Mouse (Mus musculus) left cerebral cortex, postnatal 4 days (tissue): Measurements from ENCODE around the gene Ezh1. TPM values are rescaled to one million over a fixed set of nuclear protein-coding genes. Genes with fewer than 3 reads are reported as not detected.

Source experiments
- DNase-seq: peaks from one replicate; pipeline ENCODE4 v3.0.0-alpha.2; 2022
- intact Hi-C: fragments of 180-260 bp; cut with DNase I; formaldehyde crosslinking; loops from one replicate; pipeline ENCODE4 v1.15.1; 2025
- total RNA-seq, 2 experiments: library from RNA; stranded (reverse); gene quantifications; 2 replicates each; pipeline ENCODE4 v1.2.3; 2021

The Ezh1 gene
- total RNA-seq, 2 experiments from 2014 or later: 34.3 to 36.6 TPM

DNA sequence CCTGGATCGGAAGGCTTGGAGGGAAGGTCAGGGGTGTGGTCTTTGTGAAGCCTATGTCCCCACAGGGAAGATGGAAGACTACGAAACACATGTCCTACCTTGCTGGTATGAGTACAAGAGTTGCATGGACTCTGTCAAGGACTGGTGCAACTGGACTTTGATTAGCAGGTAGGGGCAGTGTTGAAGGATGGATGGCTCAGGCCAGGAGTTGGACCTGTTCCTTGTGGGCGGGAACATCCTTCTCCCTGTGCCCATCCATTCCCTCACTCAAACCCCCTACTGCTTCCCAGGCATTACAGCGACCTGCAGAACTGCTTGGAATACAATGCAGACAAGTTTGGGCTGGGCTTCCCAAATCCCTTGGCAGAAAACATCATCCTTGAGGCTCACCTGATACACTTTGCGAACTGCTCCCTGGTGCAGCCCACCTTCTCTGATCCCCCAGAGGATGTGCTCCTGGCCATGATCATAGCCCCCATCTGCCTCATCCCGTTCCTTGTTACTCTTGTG, 21.3 kb upstream of the Ezh1 start:
- DNase-seq: no peak
- intact Hi-C loops: loop anchor here (5.0 kb wide), 1 partner anchor 35 kb away; no protein-coding TSS in a partner anchor

DNA sequence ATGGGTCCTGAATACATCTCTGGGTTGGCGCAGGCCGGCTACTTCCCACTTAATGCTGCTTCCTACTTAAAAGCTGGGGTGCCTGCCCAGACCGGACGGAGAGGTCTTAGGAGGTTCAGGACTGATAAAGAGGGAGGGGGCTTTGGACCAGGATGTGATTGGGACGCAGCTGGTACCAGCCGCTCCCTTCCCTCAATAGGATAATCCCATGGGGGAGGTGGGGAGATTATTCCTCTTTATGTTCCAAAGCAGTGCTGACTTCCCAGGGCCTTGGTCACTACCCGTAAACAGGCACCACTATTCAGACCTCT, 20.4 kb upstream of the Ezh1 start:
- no peak for DNase-seq
- intact Hi-C loops: loop anchor here (5.0 kb wide), 1 partner anchor 34 kb away; no protein-coding TSS in a partner anchor

DNA sequence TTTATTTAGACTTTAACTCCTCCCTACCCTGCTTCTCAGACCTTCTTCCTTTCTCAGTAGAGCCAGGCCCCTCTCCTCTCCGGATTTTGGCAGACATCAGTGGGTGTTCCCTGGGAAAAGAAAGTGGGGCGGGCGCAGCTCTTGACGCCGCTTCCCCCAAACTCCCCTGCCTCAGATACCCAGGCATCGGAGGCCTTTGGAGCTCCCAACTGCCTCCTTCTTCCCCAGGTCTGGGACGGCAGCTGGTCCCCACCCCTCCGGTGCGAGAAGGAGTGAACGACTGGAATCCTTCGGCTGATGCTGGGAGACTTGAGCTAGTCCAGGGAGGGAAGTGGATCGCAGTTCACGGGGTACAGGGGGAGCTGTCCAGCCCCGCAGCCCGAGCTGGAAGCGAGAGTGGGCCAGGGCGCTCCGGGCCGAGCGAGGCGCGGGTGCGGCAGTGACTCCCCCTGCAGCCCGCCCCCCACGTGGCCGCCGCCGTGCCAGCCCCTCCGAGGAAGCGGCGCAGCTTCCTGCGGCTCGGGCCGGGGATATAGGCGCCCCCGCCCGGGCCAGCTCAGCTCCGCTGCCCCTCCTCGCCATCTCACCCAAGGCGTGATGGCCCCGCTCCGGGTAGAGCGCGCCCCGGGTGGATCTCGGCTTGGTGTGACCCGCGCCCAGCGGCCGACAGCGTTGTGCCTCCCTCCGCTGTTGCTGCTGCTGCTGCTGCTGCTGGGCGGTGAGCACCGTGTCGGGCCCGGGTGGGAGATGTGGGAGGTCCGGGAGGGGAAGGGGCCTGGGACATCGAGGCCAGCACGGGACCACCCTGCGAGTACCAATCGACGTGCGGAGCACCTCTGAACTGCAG, 19.8 kb upstream of the Ezh1 start, which contains the start of gene Ramp2:
TSS of gene Ramp2 (plus strand) at position 174 of the 847 bp plus-strand sequence.
- intact Hi-C loops: loop anchor here (5.0 kb wide), 1 partner anchor 34 kb away; no protein-coding TSS in a partner anchor
- DNase-seq: peak; percentile 44

DNA sequence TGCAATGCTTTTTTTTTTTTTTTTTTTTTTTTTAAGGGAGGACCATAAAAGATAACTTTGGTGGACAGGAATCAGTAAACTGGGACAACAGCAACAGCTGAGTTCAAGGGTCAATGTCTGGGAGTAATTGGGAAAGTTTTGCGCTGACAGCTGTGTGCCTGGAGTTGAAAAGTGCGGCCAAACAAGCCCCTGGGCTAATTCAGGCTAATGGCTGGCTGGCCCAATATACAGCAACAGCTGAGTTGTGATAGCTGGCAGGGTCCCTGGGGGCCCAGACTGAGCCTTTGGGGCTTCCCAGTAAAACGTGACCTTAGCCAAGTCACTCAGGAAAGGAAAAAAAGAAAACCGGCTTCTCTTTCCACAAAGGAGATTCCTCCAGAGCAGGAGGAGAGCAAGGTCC, 18.8 kb upstream of the Ezh1 start:
- intact Hi-C loops: loop anchor here (5.0 kb wide), 1 partner anchor 33 kb away; no protein-coding TSS in a partner anchor
- no peak for DNase-seq

DNA sequence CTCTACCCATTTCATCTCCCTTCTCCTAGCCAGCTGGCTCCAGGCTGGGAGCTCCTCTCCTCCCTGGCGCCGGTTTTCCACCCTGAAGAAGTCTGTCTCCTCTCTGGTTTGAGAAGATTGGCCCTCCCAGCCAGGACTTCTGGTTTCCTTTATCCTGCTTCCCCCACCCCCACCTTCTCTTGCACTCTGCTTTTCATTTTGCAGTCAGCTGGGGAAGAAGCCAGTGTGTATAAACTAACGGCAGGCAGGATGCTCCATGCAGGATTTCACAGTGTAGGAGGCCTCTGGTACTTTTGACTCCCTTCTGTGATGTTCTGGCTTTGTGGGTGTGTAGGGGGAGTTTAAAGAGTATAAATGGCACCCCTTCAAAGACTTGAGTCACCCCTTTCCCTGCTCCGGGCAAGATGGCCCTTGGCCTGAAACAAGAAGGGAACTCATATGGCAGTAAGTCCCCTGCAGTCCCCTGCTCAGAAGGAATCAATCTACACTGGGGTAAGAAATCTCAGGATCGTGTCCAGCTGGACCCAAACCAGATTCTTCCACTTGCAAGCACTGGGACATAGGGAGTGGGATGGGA, 11.9 kb upstream of the Ezh1 start:
- intact Hi-C loops: no loop called here
- DNase-seq: peak; percentile 72

DNA sequence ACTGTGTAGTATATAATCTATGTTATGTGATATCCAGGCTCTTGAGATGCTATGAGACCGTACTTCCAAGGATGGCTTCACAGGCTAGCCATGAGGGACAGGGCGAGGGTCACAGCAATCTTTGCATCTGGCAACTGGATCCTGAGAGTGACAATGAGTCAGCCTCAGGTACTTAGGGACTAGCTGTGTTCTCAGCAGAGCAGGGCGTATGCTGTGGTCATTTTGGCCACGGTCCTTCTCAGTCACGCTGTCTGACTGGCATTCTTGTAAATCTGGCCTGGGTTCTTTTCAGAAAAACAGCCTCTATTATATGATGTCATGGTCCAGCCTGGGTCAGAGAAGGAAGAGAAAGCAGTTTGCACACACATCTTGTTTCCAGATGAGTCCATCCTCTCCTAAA, 10.5 kb upstream of the Ezh1 start:
- no peak for DNase-seq
- intact Hi-C loops: no loop called here

DNA sequence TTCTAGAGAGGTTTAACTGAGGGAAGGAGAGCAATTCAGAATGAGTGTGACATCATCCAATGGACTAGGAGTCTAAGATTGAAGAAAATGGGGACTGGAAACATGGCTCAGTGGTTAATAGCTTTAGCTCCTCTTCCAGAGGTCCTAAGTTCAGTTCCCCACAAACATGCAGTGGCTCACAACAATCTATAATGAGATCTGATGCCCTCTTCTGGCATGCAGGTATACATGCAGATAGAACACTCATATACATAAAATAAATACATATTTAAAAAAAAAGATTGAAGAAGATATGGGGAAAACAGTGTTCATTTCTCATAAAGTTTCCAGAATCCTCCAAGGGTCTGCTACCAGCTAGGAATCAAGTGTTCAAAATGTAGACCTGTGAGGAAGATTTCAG, 9.2 kb upstream of the Ezh1 start:
- intact Hi-C loops: no loop called here
- DNase-seq: no peak

DNA sequence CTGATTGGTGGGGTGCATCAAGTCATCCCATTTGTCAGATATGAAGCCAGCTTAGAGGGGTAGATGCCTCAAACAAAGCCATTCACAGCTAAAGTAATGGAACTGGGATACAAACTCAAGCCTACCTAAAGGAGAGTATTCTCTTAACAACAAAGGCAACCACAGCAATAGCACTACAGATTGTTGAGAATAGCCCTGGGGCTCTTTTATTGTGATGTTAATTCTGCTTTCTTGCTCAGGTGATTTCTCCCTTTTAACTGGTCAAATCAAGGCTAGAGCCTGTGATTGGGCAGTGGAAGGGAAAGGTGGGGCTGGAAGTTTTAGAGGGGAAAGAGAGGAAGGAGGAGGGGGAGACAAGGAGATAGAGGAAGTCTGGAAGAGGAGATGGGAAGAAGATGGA, 7.9 kb upstream of the Ezh1 start:
- DNase-seq: no peak
- intact Hi-C loops: no loop called here

DNA sequence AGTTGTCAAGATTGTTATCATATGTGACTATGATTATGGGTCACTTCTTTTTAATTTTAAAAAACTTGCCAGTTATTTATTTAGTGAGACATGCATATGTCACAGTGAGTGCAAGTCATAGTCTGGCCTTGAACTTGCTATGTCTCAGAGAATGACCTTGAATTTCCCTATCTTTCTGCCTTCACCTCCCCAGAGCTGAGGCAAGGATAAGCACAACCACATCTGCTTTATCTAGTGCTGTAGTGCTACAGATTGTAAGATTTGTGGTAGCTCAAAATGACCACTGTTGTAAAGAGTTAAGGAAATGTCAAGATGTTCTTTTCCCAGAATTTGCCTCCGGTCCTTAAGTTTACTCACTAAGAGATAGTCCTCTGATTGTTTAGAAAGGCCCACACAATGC, 7.0 kb upstream of the Ezh1 start:
- DNase-seq: no peak
- intact Hi-C loops: no loop called here

DNA sequence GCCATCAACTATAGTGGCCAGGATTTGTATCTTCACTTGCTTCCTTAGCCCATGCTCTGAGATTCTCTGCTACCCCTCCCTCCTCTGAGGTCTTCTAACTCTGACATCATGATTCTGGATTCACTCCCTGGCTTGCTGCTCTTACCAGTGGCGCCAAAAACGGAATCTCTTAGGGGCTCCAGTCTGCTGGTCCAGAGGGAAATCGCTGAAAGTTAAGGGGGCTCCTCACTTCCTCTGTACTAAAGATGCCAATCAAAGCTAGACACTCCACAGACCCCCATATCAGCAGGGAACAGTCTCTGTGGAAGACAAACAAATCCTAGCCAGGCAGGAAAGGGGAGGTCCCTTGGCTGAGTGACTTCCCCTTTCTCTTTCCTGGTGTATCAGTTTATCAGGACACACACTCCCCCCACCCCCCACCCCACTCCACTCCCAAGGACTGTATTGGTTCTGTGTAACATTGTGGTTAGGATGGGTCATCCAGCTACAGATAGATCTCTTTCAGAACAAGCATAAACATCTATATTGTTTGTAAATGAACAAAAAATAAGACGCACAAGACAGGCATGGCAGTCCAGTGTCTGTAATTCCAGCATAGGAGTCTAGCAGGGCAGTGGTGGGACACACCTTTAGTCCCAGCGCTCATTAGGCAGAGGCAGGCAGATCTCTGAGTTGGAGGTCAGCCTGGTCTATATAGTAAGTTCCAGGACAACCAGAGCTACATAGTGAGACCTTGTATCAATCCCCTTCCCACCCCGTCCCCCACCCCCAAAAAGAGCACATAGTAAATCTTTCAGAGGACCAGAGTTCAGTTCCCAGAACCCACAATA, 6.0 kb upstream of the Ezh1 start:
- intact Hi-C loops: no loop called here
- no peak for DNase-seq

DNA sequence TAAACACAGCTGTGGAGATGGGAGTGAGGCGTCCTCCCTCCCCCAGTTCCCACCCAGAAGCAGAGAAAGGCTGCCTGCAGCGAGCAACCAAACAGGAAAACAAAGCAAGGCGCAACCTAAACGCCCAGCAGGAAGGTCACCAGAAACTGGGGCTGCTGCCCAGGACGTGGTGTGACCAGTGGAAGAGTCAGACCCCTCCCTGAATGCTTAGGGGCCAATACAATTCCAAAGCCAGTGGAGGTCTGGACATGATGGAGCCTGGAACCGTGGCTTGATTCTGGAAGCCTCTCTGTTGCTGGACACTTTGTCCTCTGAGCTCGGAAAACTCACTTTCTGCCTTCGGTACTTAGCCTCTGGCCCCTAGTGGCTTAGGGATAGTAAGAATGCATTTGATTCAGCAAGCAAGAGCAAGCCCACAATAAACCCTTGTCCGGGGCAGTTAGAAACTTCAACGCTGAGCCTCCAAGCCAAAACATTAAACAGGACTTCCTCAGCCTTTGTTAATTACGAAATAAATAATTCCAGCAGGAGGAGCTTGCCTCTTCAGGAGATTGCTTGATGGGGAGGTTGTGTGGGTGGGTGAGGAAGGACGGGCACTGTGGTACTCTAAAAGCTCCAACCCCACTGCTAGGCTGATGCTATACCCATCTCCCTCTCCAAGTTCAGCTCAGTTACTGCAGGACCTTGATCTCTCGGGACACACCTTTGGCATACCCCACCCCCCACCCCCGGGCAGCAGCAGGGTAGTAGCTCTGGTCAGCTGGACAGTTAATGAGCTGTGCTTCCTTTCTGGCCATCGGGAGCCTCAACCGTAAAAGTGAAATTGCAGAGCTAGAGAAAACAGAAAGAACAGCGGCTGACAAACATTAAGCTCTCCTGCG, 5.0 kb upstream of the Ezh1 start:
- intact Hi-C loops: no loop called here
- peak; percentile 18 for DNase-seq

DNA sequence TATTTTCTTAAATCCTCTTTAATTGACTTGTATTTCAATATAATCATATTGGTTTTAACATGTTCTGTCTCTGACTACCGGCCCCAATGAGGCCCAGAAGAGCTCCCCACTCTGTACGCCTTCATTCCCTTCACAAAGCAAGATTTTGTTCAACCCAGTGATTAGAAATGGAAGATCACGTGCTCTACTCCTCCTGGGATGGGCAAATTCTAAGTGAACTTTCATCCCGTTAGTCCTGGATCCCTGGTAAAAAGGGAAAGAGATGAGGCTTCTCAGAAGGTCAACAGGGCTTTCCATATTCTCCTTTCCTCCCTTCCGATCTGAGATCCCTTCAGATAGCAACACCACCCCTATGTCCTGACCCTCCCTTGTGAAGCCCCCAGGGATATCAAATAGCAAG, 4.3 kb upstream of the Ezh1 start:
- DNase-seq: no peak
- intact Hi-C loops: no loop called here

DNA sequence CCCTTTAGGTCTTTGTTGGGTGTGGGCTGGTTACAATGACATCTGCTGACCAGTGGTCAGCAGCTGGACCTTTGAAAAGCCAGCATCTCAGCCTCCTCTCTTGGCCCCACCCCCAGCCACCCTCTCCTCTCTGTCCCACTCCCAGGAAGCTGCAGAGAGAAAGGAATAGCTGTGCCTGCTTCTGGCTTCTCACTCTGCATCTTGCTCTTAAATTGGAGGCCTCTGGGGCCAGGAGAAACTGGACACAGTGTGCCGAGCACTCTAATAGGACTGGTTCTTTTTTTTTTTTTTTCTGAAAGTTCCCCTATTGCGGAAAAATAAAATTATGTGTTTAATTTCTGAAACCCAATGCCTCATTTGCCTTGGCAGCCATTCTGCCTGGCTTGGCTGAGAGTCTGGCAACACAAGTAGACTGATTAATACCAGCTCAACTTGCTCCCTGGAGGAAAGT, 3.8 kb upstream of the Ezh1 start:
- intact Hi-C loops: no loop called here
- peak; percentile 20 for DNase-seq

DNA sequence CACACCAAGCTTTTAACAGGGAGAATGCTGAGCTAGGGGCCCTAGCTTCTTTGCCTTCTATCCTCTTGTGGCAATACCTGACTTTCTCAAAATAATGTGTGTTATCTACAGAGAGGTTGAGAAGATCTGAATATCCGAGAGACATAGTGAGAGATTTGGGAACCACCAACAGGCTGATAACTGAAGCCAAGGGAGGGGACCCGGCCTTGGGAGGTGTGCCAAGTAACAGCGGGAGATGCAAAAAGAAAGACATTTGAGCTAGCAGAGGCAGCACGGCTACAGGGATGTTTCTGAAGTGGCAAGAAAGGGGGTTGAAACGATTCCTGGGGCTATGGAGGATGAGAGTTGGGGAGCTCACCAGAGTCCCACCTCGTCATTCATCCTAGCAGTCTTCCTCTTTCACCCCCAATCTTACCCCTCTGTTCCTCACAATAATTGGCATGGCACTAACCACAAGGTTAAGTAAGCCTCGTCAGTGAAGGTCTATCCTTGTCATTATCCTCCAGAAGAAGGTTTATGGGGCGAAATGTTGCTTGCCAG, 3.2 kb upstream of the Ezh1 start:
- intact Hi-C loops: loop anchor here (10.0 kb wide), 1 partner anchor 165 kb away; no protein-coding TSS in a partner anchor
- DNase-seq: peak; percentile 79

DNA sequence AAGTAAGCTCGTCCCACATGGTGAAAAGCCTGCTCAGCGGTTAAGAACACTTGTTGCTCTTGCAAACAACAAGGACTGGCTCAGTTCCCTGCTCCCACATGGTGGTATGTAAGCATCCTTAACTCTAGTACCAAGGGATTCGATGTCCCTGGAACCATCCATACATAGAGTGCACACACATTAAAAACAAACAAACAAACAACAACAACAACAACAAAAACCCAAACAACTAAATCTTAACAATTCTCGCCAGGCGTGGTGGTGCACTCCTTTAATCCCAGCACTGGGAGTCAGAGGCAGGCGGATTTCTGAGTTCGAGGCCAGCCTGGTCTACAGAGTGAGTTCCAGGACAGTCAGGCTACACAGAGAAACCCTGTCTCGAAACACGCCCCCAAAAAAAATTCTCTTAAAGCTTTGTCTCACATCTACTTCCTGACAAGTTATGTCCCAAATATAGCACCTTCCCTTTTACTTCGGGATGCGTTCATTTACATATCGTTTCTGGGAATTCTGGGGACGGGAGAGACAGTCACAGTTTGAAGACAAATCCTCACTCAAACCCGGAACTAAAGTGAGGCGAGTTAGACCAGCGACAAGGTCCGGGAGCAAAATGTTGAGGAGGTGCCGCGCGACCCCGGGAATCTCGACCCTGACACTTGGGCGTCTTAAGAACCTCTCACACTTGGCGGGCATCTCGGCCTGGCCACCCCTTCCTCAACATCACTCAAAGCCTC, 765 bp downstream of the Ezh1 start:
- no peak for DNase-seq
- intact Hi-C loops: loop anchor here (10.0 kb wide), 1 partner anchor 169 kb away; no protein-coding TSS in a partner anchor

DNA sequence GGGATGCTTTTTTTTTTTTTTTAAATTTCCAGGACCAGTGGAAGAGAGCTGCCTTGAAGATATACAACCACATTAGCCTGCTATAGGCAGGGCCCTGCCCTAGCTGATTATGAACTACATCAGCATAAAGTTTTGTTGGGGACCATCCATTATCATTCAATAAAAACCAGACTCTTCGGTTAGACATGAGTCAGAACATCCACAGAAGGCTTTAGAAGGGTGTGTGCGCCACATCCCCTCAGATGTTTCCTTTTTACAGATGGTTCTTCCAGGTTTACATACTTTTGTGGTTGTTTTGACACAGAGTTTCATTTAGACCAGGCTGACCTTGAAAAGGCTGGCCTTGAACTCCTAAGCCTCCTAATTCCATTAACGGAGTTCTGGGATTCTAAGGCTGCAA, 1.9 kb downstream of the Ezh1 start:
- intact Hi-C loops: loop anchor here (10.0 kb wide), 1 partner anchor 170 kb away; no protein-coding TSS in a partner anchor
- DNase-seq: no peak

DNA sequence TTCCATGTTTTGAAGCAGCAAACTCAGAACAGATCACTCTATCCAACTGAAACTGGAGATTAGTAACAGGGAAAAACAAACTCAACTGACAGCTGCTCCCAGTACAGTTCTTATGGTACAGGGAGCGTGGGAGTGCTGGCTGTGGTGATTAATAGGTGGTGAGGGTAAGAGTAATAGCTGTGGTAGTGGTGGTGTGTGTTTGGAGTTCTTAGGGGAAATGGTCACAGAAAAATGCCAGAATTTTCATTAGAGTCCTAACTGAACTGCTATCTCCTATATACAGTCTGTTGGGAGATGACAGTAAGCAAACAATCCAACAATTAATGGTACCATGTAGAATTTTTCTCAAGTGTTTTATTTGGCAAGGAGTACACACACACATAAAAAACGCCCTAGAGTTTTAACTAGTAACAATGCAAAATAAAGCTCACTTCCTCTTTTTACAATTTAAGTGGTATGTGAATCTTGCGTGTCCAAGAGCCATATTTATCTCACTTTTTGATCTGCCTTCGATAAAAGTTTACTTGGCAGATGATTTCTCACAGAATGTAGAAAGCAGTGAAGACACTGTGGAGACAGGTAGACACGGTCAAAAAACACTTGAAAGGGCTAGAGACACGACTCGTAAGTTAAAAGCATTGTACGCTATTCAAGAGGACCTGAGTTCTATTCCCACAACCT, 4.8 kb downstream of the Ezh1 start:
- DNase-seq: no peak
- intact Hi-C loops: loop anchor here (10.0 kb wide), 1 partner anchor 173 kb away; no protein-coding TSS in a partner anchor

DNA sequence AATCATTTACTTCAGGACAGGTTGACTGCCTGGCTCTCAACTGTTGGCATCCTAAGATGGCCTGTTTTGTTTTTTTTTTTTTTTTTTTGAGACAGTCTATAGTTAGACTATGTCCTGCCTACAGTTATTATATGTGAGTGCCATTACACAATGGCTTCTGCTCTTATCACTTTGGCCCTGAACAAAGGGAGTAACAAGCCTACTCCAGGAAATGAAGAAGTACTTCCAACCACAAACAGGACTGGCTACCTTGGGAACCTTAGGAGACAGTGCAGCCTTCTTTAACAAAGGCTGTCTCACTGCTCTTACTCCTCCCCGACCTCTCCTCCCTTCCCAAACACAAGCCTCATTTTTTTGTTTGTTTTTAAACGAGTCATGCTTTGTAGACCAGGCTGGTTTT, 5.4 kb downstream of the Ezh1 start:
- intact Hi-C loops: loop anchor here (10.0 kb wide), 1 partner anchor 174 kb away; no protein-coding TSS in a partner anchor

More for the DNA sequence above, 5.4 kb downstream of the Ezh1 start:
- no peak for DNase-seq
